Mouse (Mus musculus): ENCODE data around the gene Olfr1462.

The Olfr1462 gene

GRCm38 (mm10) chr19:13185434-13185833 lies at the start of gene Olfr1462:
Gene Olfr1462 (plus strand): TSS chr19:13185734.
- ATAC-seq (ENCODE audit: low TSS enrichment): no peak

DNA sequence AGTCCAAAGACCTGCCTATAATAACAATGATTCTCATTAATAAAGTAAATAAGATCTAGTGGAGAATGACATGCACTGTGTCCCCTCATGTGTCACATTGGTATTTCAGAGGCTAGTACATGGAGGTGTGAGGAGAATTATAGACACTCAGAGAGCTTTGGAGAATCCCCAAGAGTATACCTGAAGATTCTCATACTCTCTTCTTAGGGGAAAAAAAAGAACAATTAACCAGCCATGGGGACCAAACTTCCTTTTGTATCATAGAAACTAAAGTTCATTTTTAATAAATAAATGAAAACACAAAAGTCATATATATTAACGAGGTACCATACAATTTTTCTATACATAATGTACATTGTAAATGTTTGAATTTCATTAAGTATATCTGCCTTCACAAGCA lies 36.1 kb upstream of the Olfr1462 start, which contains the start of gene Olfr1459:
TSS of gene Olfr1459 (minus strand) at position 101 of the 400 bp plus-strand sequence.
- ATAC-seq (ENCODE audit: low TSS enrichment): no peak

GRCm38 (mm10) chr19:13162700-13163099 lies 22.8 kb upstream of the Olfr1462 start, which contains the start of gene Olfr1461:
Gene Olfr1461 (plus strand): TSS chr19:13163000.
- ATAC-seq (ENCODE audit: low TSS enrichment): no peak

GRCm38 (mm10) chr19:13221666-13222065 lies 36.1 kb downstream of the Olfr1462 start:
- ATAC-seq (ENCODE audit: low TSS enrichment): no peak

GRCm38 (mm10) chr19:13231028-13231427 lies 45.5 kb downstream of the Olfr1462 start, which contains the start of gene Olfr1463:
Gene Olfr1463 (plus strand): TSS chr19:13231328.
- ATAC-seq (ENCODE audit: low TSS enrichment): no peak
